Mouse (Mus musculus) left cerebral cortex, postnatal 25 days (tissue): ENCODE results near the gene Tnfrsf23. TPM values are rescaled to one million over a fixed set of nuclear protein-coding genes. Genes with fewer than 3 reads are reported as not detected.
A peak's percentile ranks its signal among the peaks of the same experiment; 100 is the strongest.

Experiments used
- DNase-seq, 2 experiments: peaks; one replicate each; pipeline ENCODE4 v3.0.0; 2022; ENCODE audit warnings: low spot score in 2 of 2, mixed read lengths in 1 of 2
- intact Hi-C: fragments of 180-260 bp; cut with DNase I; formaldehyde crosslinking; loops from one replicate; pipeline ENCODE4 v1.15.1; 2025
- total RNA-seq, 2 experiments: library from RNA; stranded (reverse); gene quantifications; 2 replicates each; pipeline ENCODE4 v1.2.3; 2021

Gene Tnfrsf23
- total RNA-seq, 2 experiments from 2014 or later, result 1.2 to 1.3 TPM

DNA sequence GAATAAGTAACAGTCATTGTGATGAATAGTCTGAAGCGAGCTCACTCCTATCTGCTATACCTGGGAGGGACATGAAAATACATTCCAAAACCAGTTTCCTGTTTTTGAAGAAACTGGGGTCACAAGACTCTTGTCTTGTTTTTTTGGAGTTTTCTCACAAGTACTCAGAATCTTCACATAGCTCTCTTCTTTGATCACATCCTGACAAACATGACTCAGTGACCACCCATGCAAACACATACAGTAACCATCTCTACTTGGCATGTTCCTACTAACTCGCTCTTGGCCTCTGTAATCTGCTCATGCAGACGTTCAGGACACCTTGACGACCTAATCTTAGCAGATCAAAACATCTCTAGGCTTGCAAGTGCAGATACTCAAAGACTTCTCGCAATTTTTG is 60.5 kb downstream of the Tnfrsf23 start:
- no peak for DNase-seq
- intact Hi-C loops, result no loop called here

DNA sequence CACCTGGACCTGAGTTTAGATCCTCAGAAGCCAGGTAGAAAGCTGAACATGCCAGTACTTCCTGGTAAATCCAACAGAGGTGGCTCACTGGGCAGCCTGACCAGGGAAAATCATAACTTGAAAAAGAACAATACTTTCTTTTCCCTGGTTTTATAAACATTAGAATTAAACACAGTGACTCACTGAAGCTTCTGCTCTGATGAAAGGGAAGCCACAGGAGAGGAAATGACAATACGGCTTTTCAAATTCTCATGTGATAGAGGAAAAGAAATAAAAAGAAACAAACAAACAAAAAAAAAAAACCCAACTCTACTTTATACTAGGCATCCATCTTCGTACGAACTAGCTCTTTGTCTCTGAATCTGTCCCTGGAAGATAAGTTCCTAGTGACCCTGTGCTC is 61.1 kb downstream of the Tnfrsf23 start:
- DNase-seq, result no peak
- intact Hi-C loops, result no loop called here

DNA sequence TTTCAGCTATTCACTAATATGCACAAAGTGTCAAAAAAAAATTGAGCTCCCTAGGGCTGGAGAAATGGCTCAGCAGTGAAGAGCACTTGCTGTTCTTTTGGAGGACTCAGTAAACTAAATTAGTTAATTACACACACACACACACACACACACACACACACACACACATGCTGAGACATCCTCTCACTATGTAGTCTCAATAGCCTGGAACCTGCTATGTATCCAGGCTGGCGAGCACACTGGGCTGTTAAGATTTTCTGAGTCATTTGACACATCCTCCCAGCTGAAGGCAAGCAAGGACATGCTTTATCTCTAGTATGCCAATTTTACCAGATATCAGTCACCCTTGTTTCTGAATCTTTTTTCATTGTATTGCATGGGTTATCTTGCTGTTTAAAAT is 64.7 kb downstream of the Tnfrsf23 start:
- peak in 1 of 2 experiments; percentile 17 for DNase-seq
- intact Hi-C loops, result no loop called here

Other genes with a start within 250 kb of the Tnfrsf23 start
- 10 to 100 TPM; 10.7 to 11.4 TPM for gene Cdkn1c, start 224.8 kb downstream of the Tnfrsf23 start, total RNA-seq
- under 1 TPM in 1 of 2 experiments, not detected in 1; 0.78 TPM for gene Slc22a18, start 212.1 kb downstream of the Tnfrsf23 start, total RNA-seq
- gene Phlda2, start 182.7 kb downstream of the Tnfrsf23 start, total RNA-seq, result not detected
- gene Nap1l4, start 136.8 kb downstream of the Tnfrsf23 start, total RNA-seq, result 100 to 1,000 TPM; 104 to 113 TPM
- 10 to 100 TPM; 52.6 to 53.8 TPM for gene Cars, start 85.8 kb downstream of the Tnfrsf23 start, total RNA-seq
- not detected for gene Tnfrsf26, start 57.1 kb downstream of the Tnfrsf23 start, total RNA-seq
- 1 to 10 TPM; 1.0 to 1.4 TPM for gene Tnfrsf22, start 36.2 kb downstream of the Tnfrsf23 start, total RNA-seq
- 10 to 100 TPM; 28.7 to 36.8 TPM for gene Osbpl5, start 71.1 kb upstream of the Tnfrsf23 start, total RNA-seq
- not detected for gene Mrgprg, start 81.1 kb upstream of the Tnfrsf23 start, total RNA-seq
- 1 to 10 TPM; 7.1 to 7.6 TPM for gene Mrgpre, start 98.6 kb upstream of the Tnfrsf23 start, total RNA-seq
- 1 to 10 TPM; 4.8 to 6.6 TPM for gene Nadsyn1, start 137.0 kb upstream of the Tnfrsf23 start, total RNA-seq
- 10 to 100 TPM; 44.1 to 45.9 TPM for gene Dhcr7, start 137.3 kb upstream of the Tnfrsf23 start, total RNA-seq
- gene Gm498, start 181.0 kb upstream of the Tnfrsf23 start, total RNA-seq, result not detected